9 mouse cellular contexts compared by ENCODE assay signal in genomic region chr16:91561099-91561498, GRCm38 (mm10). TPM values are rescaled to one million over a fixed set of nuclear protein-coding genes. Genes with fewer than 3 reads are reported as not detected.
DNase-seq lines count a peak whose midpoint lies in the region; ATAC-seq and TF ChIP-seq lines count a peak whose summit lies in the region.
"Had no signal": no experiment of that assay in that cellular context is flagged by ENCODE, and none has a peak within 500 bp of the region (broad histone marks: within the 10 kb centered on the region; RNA-seq: fewer than 3 reads in every experiment).

No protein-coding gene starts in this region.

- no peak overlapping the region for H3K27ac ChIP-seq in heart, adult 2 months
- no peak overlapping the region for H3K27ac ChIP-seq in heart, embryonic 12.5 days (ENCODE audit: poor library complexity, severe bottlenecking)
- H3K27ac ChIP-seq: limb, embryonic 12.5 days had no signal

- H3K27me3 ChIP-seq in heart, adult 2 months (ENCODE audit: control insufficient read depth, insufficient read depth, low read length), result no peaks in the 10 kb centered on the region
- H3K27me3 ChIP-seq in heart, embryonic 12.5 days (replicated peaks), result no peaks in the 10 kb centered on the region
- H3K27me3 ChIP-seq: limb, embryonic 12.5 days had no signal

- peak; percentile 88 for TF ChIP-seq EP300 in heart, adult 2 months (IDR thresholded peaks at IDR 0.05; ENCODE audit: insufficient read depth, low read depth, low read length)

- H3K4me2 ChIP-seq in heart, embryonic 12.5 days, result no peak overlapping the region
- H3K4me2 ChIP-seq: limb, embryonic 12.5 days had no signal

- peak in 1 of 2 experiments; percentile 48 for DNase-seq in heart, adult 2 months
- peak; percentile 44 for DNase-seq in A20 (ENCODE audit: low read depth, low spot score)
- peak; percentile 84 for DNase-seq in brain, adult 2 months (ENCODE audit: low read depth, low spot score)
- peak; percentile 63 to 68 for DNase-seq in heart, postnatal 10 days
- no peak for DNase-seq in ovary, postnatal 10 days (ENCODE audit: low spot score)
- no peak for DNase-seq in right cerebral cortex, adult 18-20 months

- no peak for ATAC-seq in heart, embryonic 12.5 days (ENCODE audit: insufficient number of reproducible peaks, low FRiP score)
- 0 out of 2 replicates have a peak, but pooled peaks have one; percentile 42 for ATAC-seq in megakaryocyte-erythroid progenitor cell, adult 5-6 weeks (replicated peaks; ENCODE audit: low FRiP score, low TSS enrichment, poor library complexity, severe bottlenecking)

- intact Hi-C loops in heart, adult 2 months (cut with DNase I), result loop anchor here (1.0 to 2.0 kb wide), 2 partner anchors 32 to 49 kb away; no protein-coding TSS in a partner anchor
- intact Hi-C loops in heart, postnatal 10 days (cut with DNase I), result loop anchor here (1.0 to 2.0 kb wide), 2 partner anchors 32 to 49 kb away; no protein-coding TSS in a partner anchor

- H3K4me3 ChIP-seq in heart, adult 2 months, result no peak overlapping the region
- H3K4me3 ChIP-seq in heart, embryonic 12.5 days, result no peak overlapping the region
- H3K4me3 ChIP-seq: limb, embryonic 12.5 days had no signal

- no peak for TF ChIP-seq POLR2A in heart, adult 2 months (IDR thresholded peaks at IDR 0.05; ENCODE audit: insufficient read depth, low read depth, low read length)

- peak; percentile 71 for TF ChIP-seq CTCF in heart, adult 2 months (IDR thresholded peaks at IDR 0.05)

- H3K9ac ChIP-seq in heart, adult 2 months (ENCODE audit: low read depth, low read length), result no peak overlapping the region
- no peak overlapping the region for H3K9ac ChIP-seq in heart, embryonic 12.5 days
- H3K9ac ChIP-seq: limb, embryonic 12.5 days had no signal

- H3K9me3 ChIP-seq in heart, embryonic 12.5 days (replicated peaks), result no peaks in the 10 kb centered on the region
- H3K9me3 ChIP-seq: limb, embryonic 12.5 days had no signal

- WGBS in heart, adult 2 months, result 37% methylated on average over 9 of the region's 9 CpGs
- WGBS in heart, embryonic 12.5 days, result 50% methylated on average over 9 of the region's 9 CpGs

- peaks cover 14% of the 10 kb centered on the region; the same call in 1 of the 2 replicates for H3K36me3 ChIP-seq in heart, adult 2 months (ENCODE audit: control insufficient read depth, insufficient read depth, low read length)
- peaks cover 74% of the 10 kb centered on the region for H3K36me3 ChIP-seq in heart, embryonic 12.5 days

- H3K4me1 ChIP-seq in heart, adult 2 months (ENCODE audit: control insufficient read depth, insufficient read depth, low read length), result peaks cover 3% of the 10 kb centered on the region; the same call in 1 of the 2 replicates
- H3K4me1 ChIP-seq in heart, embryonic 12.5 days (replicated peaks), result peaks cover 3% of the 10 kb centered on the region; the same call in 1 of the 2 replicates

- no peaks in the 10 kb centered on the region for H3K79me2 ChIP-seq in heart, adult 2 months (replicated peaks; ENCODE audit: control insufficient read depth, insufficient read depth, low read length)

RNA-seq across cellular contexts. Expression of gene Ifngr2, which starts 14.2 kb away (rescaled TPM):
- 100 to 1,000 TPM; 120 TPM for total RNA-seq in heart, adult 2 months (2021)
- polyA plus RNA-seq in heart, adult 2 months (2012; rRNA removed), result 100 and 140 TPM in 2 replicates
- 99.4 and 110 TPM in 2 replicates for polyA plus RNA-seq in heart, embryonic 12.5 days (2016; fragmentation: Nextera tagmentation; extraction: Ambion mirVana)
- 100 to 1,000 TPM; 116 to 132 TPM for total RNA-seq in heart, postnatal 10 days (2021)
- total RNA-seq in megakaryocyte-erythroid progenitor cell, adult 5-6 weeks (2014; fragmentation: Nextera tagmentation), result 7.2 and 8.7 TPM in 2 replicates
- total RNA-seq in megakaryocyte-erythroid progenitor cell, adult 5-6 weeks (2017), result 5.4 and 6.7 TPM in 2 replicates

RNA-seq across cellular contexts. Expression of gene Tmem50b, which starts 36.5 kb away (rescaled TPM):
- total RNA-seq in heart, adult 2 months (2021), result 10 to 100 TPM; 47.0 to 62.7 TPM
- 63.4 and 99.8 TPM in 2 replicates for polyA plus RNA-seq in heart, adult 2 months (2012; rRNA removed)
- 57.4 and 60.8 TPM in 2 replicates for polyA plus RNA-seq in heart, embryonic 12.5 days (2016; fragmentation: Nextera tagmentation; extraction: Ambion mirVana)
- 10 to 100 TPM; 46.9 to 55.3 TPM for total RNA-seq in heart, postnatal 10 days (2021)
- total RNA-seq in megakaryocyte-erythroid progenitor cell, adult 5-6 weeks (2014; fragmentation: Nextera tagmentation), result 2.1 and 5.1 TPM in 2 replicates
- total RNA-seq in megakaryocyte-erythroid progenitor cell, adult 5-6 weeks (2017), result 0.38 and 2.9 TPM in 2 replicates

RNA-seq across cellular contexts. Expression of gene Dnajc28, which starts 57.7 kb away (rescaled TPM):
- 10 to 100 TPM; 31.1 to 34.1 TPM for total RNA-seq in heart, adult 2 months (2021)
- polyA plus RNA-seq in heart, adult 2 months (2012; rRNA removed), result 9.8 and 19.5 TPM in 2 replicates
- polyA plus RNA-seq in heart, embryonic 12.5 days (2016; fragmentation: Nextera tagmentation; extraction: Ambion mirVana), result 3.5 and 3.8 TPM in 2 replicates
- 10 to 100 TPM in 1 of 2 experiments, 1 to 10 TPM in 1; 9.5 to 11.7 TPM for total RNA-seq in heart, postnatal 10 days (2021)
- 2.2 and 2.5 TPM in 2 replicates for total RNA-seq in megakaryocyte-erythroid progenitor cell, adult 5-6 weeks (2014; fragmentation: Nextera tagmentation)
- 3.9 and 5.0 TPM in 2 replicates for total RNA-seq in megakaryocyte-erythroid progenitor cell, adult 5-6 weeks (2017)

Comparison
In these comparisons a context has a peak if more than half of its experiments do, and no peak if none do; other contexts are left out.
1. DNase-seq: peak in A20 (single experiment), brain, adult 2 months (single experiment) and heart, postnatal 10 days (2 of 2); none in ovary, postnatal 10 days (single experiment) and right cerebral cortex, adult 18-20 months (single experiment).
2. RNA of gene Ifngr2, which starts 14.2 kb away (total RNA-seq): 116 to 132 TPM in heart, postnatal 10 days and 120 TPM in heart, adult 2 months; 5.4 to 8.7 TPM in megakaryocyte-erythroid progenitor cell, adult 5-6 weeks; every median in the first group is over 10 times any median in the second.
3. RNA of gene Tmem50b, which starts 36.5 kb away (total RNA-seq): 47.0 to 62.7 TPM in heart, adult 2 months and 46.9 to 55.3 TPM in heart, postnatal 10 days; 0.38 to 5.1 TPM in megakaryocyte-erythroid progenitor cell, adult 5-6 weeks; every median in the first group is over 4 times any median in the second.